In genomic region chr2:122675126-122675525, GRCm38 (mm10) we compare ENCODE assay signal across 23 mouse cellular contexts. TPM values are rescaled to one million over a fixed set of nuclear protein-coding genes. Genes with fewer than 3 reads are reported as not detected.
DNase-seq lines count a peak whose midpoint lies in the region; ATAC-seq lines count a peak whose summit lies in the region.
"Had no signal": no experiment of that assay in that cellular context is flagged by ENCODE, and none has a peak within 500 bp of the region (broad histone marks: within the 10 kb centered on the region; RNA-seq: fewer than 3 reads in every experiment).

No protein-coding gene starts in this region.

- 97% methylated on average over 2 of the region's 2 CpGs for WGBS in hindbrain, embryonic 13.5 days

- peaks cover 3% of the 10 kb centered on the region; the same call in 1 of the 2 replicates for H3K4me1 ChIP-seq in hindbrain, embryonic 13.5 days (replicated peaks)

- H3K4me3 ChIP-seq in hindbrain, embryonic 13.5 days = no peak overlapping the region

- no peaks in the 10 kb centered on the region for H3K9me3 ChIP-seq in hindbrain, embryonic 13.5 days
- H3K9me3 ChIP-seq: G1E had no signal

- no peaks in the 10 kb centered on the region for H3K36me3 ChIP-seq in hindbrain, embryonic 13.5 days
- H3K36me3 ChIP-seq: G1E had no signal

- no peak overlapping the region for H3K9ac ChIP-seq in hindbrain, embryonic 13.5 days

- no peak overlapping the region for H3K27ac ChIP-seq in hindbrain, embryonic 13.5 days

- no peak for DNase-seq in heart, adult 11 months
- DNase-seq in kidney, postnatal 14 days = no peak
- DNase-seq: adrenal gland, adult 2 months; adrenal gland, adult 8-10 months; adrenal gland, postnatal 10 days; adrenal gland, postnatal 14 days; adrenal gland, postnatal 25 days; adrenal gland, postnatal 36 days; B cell, adult 2 months; cerebellum, adult 11 months; cerebellum, adult 11-12 months; cerebellum, adult 18-20 months had no signal

- H3K27me3 ChIP-seq in hindbrain, embryonic 13.5 days = no peaks in the 10 kb centered on the region
- H3K27me3 ChIP-seq: CH12.LX, Patski had no signal

- ATAC-seq in granulocyte monocyte progenitor cell, adult 5-6 weeks (replicated peaks; ENCODE audit: poor library complexity, severe bottlenecking) = peak; percentile 75
- ATAC-seq in megakaryocyte, adult 5-6 weeks (ENCODE audit: poor library complexity, severe bottlenecking) = peak; percentile 65
- ATAC-seq in megakaryocyte progenitor cell, adult 5-6 weeks (replicated peaks; ENCODE audit: poor library complexity) = peak; percentile 56
- no peak for ATAC-seq in hindbrain, embryonic 13.5 days (ENCODE audit: low FRiP score)
- ATAC-seq: activated CD4-positive, CD25-positive, alpha-beta regulatory T cell, adult 4 months; CD4-positive, CD25-positive, alpha-beta regulatory T cell, adult 4 months; Patski had no signal

- H3K4me2 ChIP-seq in hindbrain, embryonic 13.5 days = no peak overlapping the region

RNA-seq across cellular contexts. Expression of gene Slc30a4, which starts 27.3 kb away (rescaled TPM):
- total RNA-seq in granulocyte monocyte progenitor cell, adult 5-6 weeks (2014; fragmentation: Nextera tagmentation) = 1.3 and 2.0 TPM in 2 replicates
- total RNA-seq in granulocyte monocyte progenitor cell, adult 5-6 weeks (2017) = 1.3 and 2.1 TPM in 2 replicates
- total RNA-seq in megakaryocyte, adult 5-6 weeks (2015) = 1.2 and 1.9 TPM in 2 replicates
- 1.9 and 2.2 TPM in 2 replicates for total RNA-seq in megakaryocyte, adult 5-6 weeks (2017)
- 1.8 and 2.1 TPM in 2 replicates for total RNA-seq in megakaryocyte progenitor cell, adult 5-6 weeks (2015)
- total RNA-seq in megakaryocyte progenitor cell, adult 5-6 weeks (2017) = 2.5 and 2.7 TPM in 2 replicates
- 6.0 and 6.1 TPM in 2 replicates for polyA plus RNA-seq in hindbrain, embryonic 13.5 days (2015; fragmentation: Nextera tagmentation; extraction: Ambion mirVana)
- total RNA-seq: MEL had no signal
- polyA plus RNA-seq: G1E had no signal

RNA-seq across cellular contexts. Expression of gene AA467197, which starts 38.3 kb away (rescaled TPM):
- total RNA-seq in granulocyte monocyte progenitor cell, adult 5-6 weeks (2014; fragmentation: Nextera tagmentation) = not detected in 2 replicates
- total RNA-seq in granulocyte monocyte progenitor cell, adult 5-6 weeks (2017) = 2.4 TPM in 2 replicates
- 50.1 and 66.9 TPM in 2 replicates for total RNA-seq in megakaryocyte, adult 5-6 weeks (2015)
- 103 and 129 TPM in 2 replicates for total RNA-seq in megakaryocyte, adult 5-6 weeks (2017)
- total RNA-seq in megakaryocyte progenitor cell, adult 5-6 weeks (2015) = 4.2 and 5.9 TPM in 2 replicates
- total RNA-seq in megakaryocyte progenitor cell, adult 5-6 weeks (2017) = 5.4 and 7.4 TPM in 2 replicates
- polyA plus RNA-seq in hindbrain, embryonic 13.5 days (2015; fragmentation: Nextera tagmentation; extraction: Ambion mirVana) = 0.66 TPM in 1 of 2 replicates, not detected in the other
- total RNA-seq: G1E, MEL had no signal
- polyA plus RNA-seq: adrenal gland, adult 2 months; brain, embryonic 14.5 days; CD4-positive, CD25-positive, alpha-beta regulatory T cell, adult 4 months; G1E had no signal

Comparison
In these comparisons a context has a peak if more than half of its experiments do, and no peak if none do; other contexts are left out.
1. RNA of gene AA467197, which starts 38.3 kb away (total RNA-seq): 50.1 to 129 TPM in megakaryocyte, adult 5-6 weeks; 4.2 to 7.4 TPM in megakaryocyte progenitor cell, adult 5-6 weeks and 2.4 TPM in granulocyte monocyte progenitor cell, adult 5-6 weeks; every median in the first group is over 4 times any median in the second.